Mouse (Mus musculus) adrenal gland, postnatal 36 days (tissue): Measurements from ENCODE around the gene Fbxw4. TPM values are rescaled to one million over a fixed set of nuclear protein-coding genes. Genes with fewer than 3 reads are reported as not detected.

ENCODE experiments used
- DNase-seq, 2 experiments: peaks; one replicate each; pipeline ENCODE4 v3.0.0; 2021; ENCODE audit warnings: mixed read lengths in 1 of 2
- total RNA-seq, 2 experiments: library from RNA; stranded (reverse); gene quantifications; 2 replicates each; pipeline ENCODE4 v1.2.3; 2021

The Fbxw4 gene
- total RNA-seq, 2 experiments from 2014 or later = 30.7 to 35.0 TPM

DNA sequence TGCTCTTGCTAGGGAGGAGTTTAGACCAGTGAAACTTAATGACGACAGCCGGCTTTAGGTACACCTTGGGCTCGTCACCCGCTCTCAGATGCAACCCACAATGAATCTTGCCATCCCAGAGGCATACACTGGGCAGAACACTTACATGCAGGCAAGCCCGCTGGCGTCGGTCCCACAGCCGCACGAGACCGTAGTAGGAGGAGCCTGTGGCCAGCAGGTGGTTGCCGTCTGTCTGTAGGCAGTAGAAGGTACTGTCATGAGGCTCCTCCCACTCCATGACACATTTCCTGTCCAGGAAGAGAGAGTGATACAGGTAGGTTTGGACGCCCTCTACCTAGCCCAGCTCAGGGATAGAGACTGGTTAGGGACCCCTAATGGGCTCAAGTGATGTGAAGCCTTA lies 81.1 kb downstream of the Fbxw4 start:
- no peak for DNase-seq

DNA sequence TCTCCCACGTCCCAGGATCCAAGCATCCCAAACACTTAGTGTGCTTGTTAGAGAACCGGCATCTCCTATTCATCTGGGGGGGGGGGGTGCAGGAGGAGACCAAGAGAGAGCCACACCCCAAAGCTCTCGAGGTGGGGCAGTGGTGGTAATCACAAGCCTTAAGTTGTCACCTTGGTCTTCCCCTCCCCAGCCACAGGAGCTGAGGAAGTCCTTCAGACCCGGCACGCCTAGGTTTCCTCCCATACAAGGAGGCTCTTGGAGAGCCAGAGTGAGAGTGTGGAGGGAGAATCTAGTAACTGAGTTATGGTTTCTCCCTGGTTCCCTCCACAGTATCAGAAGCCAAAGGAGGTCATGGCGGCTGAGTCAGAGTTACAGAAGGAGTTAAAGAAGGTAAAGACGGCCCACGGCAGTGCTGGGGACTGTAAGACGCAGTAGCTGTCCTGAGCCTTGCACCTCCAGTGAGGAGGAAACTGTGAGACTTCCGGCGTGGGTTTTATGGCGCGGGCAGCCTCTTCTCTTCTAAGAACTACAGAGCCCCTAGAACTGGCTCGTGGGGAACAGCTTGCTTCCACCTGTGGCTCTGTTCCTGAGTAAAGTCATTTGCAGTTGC lies 82.9 kb downstream of the Fbxw4 start:
- DNase-seq = no peak

DNA sequence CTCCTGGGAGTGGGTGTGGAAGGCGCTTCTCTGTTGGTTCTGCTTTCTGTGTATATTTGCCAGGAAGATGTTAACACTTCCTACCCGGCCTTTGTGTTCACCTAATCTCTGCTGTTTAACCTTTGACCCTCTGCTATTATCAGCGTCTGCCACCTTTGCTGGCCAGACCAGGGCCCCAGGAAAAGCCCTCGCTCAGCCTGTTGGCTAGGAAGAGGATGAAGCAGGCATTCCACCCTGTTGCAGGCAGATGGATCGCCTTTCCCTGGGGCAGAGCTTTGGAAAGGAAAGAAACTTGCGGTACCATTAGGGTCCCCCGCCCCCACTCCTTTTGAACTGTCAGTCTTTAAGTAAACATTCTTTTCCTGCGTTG lies 84.5 kb downstream of the Fbxw4 start:
- DNase-seq = no peak

DNA sequence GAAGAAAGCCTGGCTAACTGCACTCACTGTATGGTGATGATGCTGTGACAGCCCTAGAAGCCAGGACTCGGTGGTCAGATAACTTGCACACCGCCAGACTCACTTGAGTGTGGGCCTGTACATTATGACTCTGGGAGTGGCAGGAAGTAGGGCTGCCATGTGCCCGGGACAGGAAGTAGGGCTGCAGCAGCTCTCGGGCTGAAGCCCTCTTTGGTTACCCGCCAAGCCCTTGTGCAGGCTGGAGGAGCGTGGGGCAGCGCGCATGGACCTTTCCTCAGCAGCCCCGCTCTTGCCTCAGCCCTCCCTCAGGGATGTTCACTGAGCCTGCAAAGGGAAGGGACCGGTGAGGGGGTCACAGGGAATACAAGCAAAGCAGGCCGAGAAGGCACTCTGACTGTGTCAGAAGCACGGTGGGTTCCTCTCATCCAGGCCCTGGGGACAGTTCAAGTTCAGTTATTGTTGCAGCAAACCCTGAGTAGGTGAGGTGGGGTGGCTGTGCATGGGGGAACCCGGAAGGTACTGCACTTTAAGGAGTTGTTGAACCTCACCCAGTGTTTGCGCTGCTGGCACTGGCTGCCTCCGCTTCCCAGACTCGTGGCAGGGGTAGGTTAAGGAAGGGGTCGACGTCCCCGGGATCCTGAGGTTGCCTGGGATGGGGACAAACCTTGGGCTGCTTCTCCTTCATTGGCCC lies 85.0 kb downstream of the Fbxw4 start:
- no peak for DNase-seq

DNA sequence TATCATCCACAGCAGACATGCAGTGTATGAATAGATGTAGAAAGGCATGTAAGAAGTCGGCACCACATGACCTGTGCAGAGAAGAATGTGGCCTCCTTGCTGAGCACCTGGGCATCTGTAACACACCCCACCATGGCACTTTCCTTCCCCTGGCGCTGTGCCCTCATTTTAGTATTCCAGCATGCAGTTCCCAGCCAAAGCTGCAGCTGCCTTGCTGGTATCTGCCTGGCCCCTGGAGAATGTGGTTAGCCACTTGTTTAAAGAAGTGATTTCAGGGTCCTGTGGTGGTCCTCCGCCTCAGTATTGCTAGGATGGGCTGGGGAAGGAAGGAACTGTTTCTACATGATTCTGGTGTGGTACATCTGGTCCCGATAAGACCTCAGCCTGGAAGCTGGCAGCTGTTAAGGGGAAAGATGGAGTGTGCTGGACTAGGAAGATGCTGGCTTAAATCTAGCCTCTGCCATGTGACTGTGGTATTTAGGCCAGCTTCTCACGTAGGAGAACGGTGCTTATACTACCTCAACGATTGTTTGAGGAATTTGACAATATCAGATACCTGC lies 85.7 kb downstream of the Fbxw4 start:
- DNase-seq = no peak

DNA sequence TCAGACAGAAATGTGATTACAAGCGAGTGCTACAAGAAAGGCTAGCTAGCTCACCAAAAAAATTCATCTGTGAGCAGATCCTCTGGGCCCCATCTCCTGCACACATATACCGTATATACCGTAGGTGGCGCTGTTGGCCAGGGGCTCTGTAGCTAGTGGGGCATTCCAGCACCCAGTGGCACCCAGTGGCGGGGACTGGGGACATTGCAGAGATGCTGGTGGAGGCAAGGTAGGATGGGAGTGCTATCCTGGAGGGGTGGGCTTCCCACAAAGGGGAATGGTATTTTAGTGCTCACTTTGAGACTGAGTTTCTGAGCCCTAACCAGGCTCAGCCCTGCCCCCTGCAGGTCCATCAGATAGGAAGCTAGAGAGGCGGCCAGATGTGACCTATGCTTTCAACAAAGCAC lies 86.2 kb downstream of the Fbxw4 start:
- DNase-seq = peak; percentile 78 to 85

DNA sequence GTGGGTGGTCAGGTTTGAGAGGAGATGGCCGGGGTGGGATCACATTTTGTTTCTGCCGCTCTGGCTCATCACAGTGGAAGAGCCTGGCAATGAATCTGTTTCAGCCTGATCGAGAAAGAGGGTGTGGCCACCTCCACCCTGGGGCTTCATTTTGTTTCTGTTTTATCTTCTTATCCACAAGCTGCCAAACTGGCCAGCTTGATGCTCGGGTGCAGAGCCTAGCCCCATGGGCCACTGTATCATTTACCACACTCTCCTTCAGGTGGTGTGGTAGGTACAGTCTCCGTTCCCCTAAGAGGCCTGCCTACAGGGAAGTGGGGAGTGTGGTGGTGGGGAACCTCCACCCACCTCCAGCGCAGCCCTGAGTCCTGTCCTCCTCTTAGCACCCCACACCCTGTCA lies 87.1 kb downstream of the Fbxw4 start:
- no peak for DNase-seq

DNA sequence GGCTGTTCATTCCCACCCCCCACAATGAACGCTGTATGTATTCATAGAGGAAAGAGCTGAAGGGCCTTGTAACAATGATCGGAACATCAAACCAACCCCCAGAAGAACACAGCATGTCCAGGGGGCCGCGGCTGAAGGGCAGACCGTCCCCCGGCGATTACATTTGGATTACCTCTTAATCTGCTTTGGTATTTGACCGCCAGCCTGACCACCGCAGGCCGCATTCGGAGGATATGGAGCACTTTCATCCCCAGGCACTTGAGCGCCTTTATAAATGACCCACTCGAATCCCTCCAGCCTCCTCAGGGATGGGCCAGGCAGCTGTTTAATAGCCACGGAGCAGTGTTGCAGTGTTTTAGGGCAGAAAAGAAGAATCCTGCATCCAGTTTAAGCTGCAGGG lies 92.7 kb downstream of the Fbxw4 start:
- no peak for DNase-seq

DNA sequence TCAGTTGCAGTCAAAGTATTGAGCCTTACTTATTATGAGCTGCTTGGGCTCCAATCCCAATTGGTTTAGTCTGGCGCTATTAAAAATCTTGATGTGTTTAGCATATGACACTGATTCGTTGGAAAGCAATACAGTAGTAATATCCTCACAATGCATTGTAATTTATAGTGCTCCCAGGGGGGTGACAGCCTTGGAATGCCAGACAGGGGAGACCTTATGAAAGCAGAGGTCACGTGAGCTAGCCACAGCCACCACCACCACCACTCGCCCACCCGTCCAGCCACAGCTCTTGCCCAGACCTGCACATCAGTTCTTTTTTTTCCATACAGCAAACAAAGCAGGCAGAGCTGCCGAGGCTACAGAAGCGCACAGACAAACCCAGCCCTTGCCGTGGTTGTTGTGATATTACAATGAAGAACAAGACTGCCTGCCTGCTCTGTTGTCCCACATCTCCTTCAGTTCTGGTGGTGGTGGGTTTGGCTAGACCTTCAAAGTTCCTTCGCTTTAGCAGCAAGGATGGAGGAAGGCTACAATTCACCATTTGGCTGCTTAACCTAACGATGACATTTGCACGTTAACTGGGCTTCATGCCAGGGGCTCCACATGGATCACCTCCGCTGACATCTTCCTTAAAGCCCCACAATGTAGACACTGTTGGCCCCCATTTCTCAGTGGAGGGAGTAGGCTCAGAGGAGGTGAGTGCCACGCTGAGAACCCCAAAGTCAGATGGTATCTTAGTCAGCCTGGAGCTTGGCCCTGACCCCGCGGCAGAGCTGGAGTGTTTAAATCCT lies 94.0 kb downstream of the Fbxw4 start:
- no peak for DNase-seq

DNA sequence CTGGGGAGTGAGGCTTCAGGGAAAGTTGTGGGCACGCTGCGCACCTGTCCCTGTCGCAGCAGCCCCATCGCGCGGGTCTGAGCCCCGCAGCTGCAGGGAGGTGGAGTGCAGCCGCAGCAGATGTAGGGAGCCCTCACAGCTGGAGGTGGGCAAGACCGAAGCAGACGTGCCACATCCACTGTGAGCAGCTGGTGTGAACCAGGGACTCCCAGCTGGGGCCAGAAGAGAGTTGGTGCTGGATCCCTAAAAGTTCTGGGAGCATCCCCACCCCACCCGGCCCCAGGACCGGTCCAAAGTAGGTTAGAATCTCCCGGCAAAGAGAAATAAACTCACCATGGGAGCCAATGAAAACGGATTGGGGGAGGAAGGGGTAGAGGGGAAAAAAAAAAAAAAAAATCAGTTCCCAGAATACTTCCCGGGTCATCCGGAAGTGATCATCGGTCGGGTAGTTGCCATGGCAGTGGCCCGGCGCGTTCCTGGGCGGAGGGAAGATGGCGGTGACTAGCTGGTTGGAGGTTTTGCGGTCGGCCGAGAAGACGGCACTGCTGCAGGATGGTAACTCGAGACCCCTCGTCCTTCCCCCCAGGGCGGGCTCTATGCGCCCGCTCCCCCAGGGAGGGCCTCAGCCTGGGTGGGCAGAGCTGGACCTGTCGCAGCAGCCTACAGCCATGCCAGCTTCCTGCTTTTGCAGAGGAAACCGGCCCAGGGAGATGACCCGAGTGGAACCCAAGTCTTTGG lies 99.8 kb downstream of the Fbxw4 start, which contains the start of the genes Poll and Gm17018:
TSS of gene Poll (minus strand) at position 379 of the 738 bp plus-strand sequence.
TSS of gene Gm17018 (plus strand) at position 463 of the 738 bp plus-strand sequence.
- DNase-seq = peak; percentile 91 to 92

DNA sequence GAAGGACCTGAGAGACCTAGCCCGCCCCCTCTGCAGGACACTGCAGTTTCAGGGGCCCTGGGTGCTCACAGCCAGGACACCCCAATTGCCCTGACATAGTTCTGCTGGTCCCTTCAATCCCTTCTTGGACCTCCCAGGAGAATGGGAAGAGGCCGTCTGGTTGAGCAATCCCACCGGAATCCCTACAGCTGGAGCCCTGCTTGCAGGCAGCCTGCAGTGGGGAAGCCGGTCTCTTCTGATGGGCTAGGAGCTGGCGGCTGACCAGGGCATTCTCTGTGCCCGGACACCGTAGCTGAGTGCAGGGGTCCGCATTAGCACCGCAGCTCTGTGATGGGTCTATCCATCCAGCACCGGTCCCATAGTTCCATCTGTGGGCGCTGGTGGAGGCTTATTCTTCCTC lies 106.0 kb downstream of the Fbxw4 start:
- DNase-seq = no peak

DNA sequence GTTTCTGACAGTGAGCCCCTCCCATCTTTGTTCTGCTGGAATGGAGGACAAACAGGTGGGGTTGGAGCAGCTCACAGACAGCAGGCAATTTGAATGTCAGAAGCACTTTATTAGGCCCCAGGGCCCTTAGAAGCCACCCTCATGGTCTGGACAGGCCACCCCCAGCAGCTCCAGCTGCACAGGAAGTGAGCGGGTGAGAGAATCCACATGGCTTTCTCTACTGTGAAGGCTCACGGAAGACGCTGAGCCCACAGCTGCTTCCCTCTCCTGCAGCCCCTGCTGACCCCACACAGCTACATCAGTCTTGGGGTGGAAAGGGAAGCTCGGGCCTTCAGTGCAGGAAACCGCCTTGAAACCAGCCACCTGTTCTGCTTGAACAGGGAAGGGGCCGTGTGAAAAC lies 107.9 kb downstream of the Fbxw4 start:
- DNase-seq = no peak

DNA sequence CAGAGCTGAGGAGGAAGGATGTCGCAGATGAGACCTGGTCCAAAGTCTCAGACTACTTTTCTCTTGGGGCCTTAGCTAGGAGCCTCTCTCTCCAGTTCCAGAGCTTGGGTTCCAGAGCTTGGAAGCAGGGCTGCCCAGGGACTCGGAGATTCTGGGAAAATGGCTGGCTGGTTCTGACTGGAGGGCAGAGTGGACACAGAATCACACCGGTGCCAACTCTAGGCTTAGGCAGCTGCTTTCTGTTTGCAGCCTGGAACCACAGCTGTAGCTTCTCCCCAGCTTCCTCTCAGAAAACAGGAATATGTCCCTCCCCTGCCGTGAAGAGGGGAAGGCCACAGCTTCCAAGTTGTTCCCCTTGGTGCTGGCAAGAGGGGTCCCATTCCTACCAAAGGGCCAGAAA lies 110.2 kb downstream of the Fbxw4 start:
- no peak for DNase-seq

DNA sequence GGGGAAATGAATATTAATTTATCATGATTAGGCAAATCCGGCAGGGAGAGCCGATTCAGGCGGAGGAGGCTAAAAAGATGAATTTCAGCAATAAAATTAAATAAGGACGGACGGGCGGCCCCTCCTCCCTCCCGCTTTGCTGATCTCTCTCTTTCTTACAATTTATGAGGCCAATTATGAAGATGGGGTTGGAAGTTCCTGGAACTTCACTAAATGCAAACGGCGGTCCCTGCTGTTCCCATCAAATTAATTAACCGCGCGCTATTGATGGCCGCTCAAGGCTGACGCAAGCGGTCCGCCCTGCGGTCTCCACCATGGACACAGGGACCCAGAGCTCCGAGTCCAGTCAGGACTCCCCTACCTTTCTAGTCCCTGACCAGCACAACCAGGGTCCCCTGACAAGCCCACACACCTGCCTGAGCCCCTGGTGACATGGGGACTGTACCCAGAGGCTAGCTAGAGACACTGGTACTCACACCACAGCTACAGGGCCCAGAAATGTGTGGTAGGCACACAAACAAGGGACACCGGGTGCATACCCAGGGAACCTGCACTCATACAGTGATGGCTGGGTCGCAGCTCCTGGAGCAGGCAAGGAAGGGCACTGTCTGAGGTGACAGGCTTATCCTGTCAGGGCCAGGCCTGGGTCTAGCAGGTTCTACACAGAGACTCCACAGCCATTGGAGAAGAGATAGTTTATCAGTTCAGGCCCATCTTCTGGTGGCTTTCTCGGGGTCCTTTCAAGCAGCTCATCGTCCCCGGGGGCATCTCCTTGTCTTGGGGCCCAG lies 110.8 kb downstream of the Fbxw4 start:
- no peak for DNase-seq

DNA sequence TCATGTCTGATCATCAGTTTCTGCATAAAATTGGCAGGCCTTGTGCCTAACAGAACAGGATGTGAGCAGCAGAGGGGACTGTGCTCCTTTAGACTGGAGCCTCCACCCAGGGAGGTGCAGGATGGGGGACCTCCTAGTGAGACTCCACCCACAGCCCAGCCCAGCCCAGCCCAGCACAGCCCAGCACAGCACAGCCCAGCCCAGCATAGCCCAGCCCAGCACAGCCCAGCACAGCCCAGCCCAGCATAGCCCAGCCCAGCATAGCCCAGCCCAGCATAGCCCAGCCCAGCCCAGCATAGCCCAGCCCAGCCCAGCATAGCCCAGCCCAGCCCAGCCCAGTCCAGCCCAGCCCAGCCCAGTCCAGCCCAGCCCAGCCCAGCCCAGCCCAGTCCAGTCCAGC lies 111.9 kb downstream of the Fbxw4 start:
- peak in 1 of 2 experiments; percentile 22 for DNase-seq

DNA sequence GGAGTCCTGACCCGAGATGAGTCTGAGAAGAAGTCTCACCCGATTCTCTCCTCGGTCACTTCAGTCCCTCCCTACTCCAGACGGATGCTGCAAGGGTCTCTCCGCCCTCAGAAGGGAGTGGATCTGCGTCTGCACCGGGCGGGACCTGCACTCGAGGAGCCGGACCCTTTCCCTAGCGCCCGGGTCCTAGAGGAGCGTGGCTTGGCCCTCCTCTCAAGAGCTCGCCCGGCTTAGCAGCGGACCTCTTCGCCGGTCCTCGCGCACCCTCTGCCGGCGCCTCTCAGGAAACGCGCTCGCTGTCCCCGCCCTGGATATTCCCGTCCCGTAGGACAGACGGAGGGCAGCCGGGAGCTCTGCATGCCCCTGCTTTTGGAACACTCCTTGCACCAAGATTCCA lies 115.2 kb downstream of the Fbxw4 start:
- peak; percentile 89 to 90 for DNase-seq

DNA sequence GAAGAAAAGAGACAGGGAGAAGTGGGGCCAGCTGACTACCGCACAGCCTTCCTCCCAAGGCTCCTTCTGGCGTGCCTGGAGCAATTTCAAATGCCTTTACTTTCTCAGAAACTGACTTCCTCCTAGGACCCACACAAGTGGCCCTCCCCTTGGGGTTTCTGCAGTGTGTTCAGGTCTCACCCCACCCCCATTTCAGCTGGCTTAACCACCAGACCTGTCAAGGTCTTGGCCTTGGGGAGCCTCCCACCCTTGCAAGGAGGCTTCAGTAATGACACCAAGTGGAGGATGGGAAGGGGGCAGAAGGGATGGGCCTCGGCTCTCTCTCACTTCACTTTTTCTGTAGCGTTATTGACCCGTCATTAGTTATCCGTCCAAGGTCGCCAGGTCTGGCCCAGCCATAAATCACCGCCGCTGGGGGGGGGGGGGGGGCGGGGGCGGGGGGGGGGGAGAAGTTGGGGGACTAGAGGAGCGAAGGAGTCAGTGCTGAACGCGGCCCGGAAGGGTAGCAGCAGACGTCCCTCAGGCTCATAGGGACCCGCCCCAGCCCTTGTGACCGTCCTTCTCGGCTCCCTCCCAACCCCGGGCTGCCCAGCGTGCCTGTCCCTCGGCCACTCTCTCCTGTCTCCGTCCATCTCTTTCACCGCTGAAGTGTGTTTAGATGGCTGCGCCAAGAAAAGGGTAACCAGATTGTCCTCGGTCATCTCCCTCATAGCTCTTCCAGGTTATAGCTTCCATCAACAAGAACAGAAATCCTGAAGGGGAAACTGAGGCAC lies 115.8 kb downstream of the Fbxw4 start:
- peak; percentile 68 for DNase-seq

DNA sequence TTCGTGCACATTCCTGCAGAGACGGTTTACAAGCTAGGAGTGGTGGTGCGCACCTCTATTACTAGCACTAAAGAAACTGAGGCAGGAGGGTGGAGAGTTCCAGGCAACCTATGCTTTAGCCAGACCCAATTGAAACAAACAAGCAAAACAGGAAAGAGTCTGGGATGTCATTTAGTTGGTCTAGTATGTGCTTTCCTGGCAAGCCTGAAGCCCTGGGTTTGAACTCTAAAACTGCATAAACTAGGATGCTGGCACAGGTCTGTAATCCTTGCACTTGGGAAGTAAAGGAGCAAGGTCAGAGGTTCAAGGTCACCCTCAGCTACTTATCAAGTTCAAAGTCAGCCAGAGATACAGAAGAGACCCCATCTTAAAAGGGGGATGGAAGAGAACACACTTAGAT lies 118.1 kb downstream of the Fbxw4 start:
- DNase-seq = no peak

DNA sequence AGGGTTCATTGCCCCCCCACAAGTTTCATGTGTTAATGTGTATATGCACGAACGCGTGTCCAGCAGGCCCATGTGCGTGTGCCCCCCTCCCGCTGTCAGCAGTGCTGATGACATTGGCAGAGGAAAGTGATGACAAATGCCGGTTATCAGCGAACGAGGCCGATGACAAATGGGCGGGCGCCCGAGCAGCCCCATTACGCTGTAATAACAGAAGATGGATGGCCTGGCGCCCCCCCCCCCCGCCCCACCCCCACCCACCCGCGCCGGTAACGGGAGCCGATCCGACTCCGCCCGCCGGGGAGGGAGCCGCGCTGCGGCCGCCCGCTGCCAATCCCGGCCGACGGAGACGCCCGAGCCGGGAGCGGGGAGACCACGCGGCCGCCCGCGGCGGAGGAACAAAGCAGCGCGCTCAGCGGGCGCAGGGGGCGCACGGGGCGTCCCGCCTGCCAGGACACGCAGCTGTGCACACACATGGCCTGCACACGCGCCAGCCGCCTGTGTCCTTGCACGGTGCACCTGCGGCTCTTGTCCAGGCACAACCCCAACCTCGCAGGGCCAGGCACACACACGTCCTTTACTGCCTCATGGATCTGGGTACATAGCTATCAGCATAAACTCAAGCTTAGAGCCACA lies 118.6 kb downstream of the Fbxw4 start:
- DNase-seq = peak; percentile 68 to 71
